Mouse (Mus musculus): ENCODE results near the gene Racgap1. TPM values are rescaled to one million over a fixed set of nuclear protein-coding genes. Genes with fewer than 3 reads are reported as not detected.

The Racgap1 gene
- total RNA-seq, 2 experiments from 2014 or later: 7.5 to 8.7 TPM

DNA sequence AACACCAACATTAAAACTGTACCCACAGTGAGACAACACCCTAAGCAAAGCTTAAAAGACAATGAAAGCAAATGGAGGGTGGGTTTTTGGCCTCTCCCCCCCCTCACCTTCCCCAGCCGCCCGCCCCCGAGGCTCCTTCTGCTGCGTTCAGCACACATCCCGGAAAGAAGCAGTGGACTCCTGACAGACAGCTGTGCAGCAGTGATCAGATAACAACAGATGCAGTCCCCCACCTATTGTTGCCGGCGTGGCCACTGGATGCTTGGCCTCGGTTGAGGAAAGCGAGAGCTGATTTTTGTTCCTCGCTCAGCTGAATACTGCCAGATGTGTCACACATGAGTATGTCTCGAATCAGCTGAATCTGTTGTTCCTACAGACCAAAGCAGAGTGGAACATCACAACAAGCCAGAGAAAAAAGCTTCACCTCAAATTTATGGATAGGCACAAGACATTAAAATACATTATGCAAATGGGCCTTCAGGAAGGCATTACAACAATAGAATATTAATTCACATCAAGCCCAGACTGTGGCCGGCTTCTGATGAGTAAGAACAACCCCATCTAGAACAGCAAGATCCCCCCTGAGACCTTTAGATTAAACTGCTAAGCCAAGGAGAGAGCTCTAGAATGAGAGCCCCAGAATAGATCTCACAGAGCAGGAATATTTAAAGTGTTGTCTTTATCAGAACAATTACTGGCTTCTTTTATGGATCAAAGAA is 13.9 kb downstream of the Racgap1 start:
- DNase-seq: no peak
- intact Hi-C loops (cut with DNase I; ENCODE audit: low total_unique reads): no loop called here

DNA sequence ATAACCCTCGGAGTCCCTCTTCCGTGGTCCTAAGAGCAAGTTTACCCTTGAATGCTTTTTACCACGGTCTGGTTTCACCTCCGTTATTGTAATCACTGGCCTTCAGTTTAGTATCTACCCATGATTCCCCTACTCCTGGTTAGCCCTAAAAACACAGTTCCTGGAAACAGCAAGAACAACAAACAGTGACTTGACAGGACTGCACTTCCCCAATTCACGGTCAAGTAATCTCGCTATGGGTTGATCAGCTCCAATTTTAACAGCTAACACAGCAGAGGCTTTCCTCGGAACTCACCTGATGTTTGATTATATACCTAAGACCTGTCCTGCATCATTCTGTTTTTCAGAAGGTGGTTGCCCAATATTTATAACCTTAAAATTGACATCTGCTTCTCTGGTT is 16.8 kb downstream of the Racgap1 start:
- intact Hi-C loops (cut with DNase I; ENCODE audit: low total_unique reads): no loop called here

DNA sequence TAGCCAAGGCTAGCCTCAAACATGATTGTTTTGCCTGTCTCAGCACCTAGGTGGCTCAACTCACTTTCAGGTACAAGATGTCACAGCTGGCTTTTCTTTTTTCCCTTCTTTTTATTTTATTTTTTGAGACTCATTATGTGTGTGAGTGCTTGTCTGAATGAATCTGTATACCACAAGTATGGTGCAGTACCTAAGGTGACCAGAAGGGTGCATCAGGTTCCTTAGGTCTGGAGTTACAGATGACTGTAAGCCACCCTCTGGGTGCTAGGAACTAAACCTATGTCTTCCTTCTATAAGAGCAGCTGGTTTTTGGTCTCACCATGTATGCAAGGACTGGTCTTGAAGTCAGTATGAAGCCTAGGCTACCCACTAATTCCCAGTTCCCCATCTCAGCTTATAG is 19.8 kb downstream of the Racgap1 start:
- DNase-seq: no peak
- intact Hi-C loops (cut with DNase I; ENCODE audit: low total_unique reads): no loop called here

More for the DNA sequence above, 16.8 kb downstream of the Racgap1 start:
- DNase-seq: no peak

DNA sequence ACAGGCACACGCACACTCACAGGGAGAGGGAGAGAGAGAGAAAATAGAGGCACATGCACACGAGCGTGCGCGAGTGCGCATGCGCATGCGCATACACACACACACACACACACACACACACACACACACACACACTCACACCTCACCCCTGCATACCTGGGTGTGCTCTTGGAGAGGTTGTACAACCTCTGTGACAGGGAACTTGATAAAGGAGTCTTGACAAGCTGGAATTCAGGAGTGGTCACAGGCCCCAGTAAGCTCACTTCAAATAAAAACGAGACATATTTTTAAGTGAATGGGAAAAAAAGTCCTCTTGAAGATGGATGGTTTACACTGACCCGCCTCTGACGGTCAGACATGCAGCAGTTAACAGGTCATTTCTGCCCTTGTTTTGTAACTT is 29.4 kb downstream of the Racgap1 start:
- DNase-seq: no peak
- intact Hi-C loops (cut with DNase I; ENCODE audit: low total_unique reads): no loop called here

DNA sequence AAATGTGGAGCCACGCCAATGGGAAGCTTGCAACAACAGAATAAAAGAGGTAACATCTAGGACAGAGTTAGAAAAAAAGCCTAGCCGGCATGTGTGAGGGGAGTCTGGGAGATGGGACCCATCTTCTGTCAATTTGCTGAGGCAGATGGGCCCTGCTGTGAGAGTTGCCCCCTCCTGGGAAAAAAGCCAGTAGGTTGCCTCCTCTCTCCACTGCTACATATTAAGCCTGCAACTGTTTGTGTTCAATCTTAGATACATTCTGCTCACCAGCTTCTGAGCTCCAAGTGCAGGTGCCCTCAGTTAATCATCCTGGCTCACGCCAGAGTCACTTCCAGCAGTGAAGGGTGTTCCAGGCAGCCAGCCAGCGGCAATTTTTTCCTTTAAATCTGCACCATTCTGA is 31.6 kb downstream of the Racgap1 start:
- no peak for DNase-seq
- intact Hi-C loops (cut with DNase I; ENCODE audit: low total_unique reads): no loop called here

DNA sequence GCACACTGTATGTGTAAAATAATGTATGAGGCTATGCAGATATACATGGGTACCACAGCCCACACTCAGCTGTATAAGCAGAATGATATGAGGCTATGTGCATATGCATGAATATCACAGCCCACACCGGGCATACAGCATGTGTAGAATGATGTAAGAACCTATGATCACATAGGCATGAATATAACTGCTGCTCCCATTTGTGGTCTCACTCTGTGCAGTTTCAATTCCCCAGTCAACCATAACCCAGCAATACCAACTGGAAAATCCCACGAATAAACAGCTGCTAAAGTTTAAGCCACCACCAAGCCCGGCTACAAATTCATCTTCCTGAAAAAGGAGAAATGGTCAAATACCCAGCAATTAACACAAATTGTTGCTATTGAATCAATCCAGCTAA is 32.9 kb downstream of the Racgap1 start:
- no peak for DNase-seq
- intact Hi-C loops (cut with DNase I; ENCODE audit: low total_unique reads): no loop called here

DNA sequence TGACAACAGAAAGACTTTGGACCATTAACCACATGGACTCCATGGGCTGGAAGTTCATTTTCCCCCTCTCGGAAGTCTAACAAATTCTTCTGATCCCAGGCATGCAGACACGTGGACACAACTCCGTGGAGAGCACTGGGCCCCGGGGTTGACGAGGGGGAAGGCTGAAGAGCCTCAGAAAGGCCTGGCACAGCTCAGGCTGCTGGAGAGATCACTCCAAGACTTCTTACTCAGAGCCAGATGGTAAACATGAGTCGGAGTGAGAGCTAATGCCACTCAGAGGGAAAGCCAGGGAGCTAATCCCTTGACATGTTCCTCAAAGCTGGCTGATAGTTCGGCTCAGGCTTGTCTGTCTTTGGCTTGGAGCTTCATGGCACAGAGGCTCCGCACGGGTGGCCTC is 36.2 kb downstream of the Racgap1 start:
- intact Hi-C loops (cut with DNase I; ENCODE audit: low total_unique reads): no loop called here
- no peak for DNase-seq

DNA sequence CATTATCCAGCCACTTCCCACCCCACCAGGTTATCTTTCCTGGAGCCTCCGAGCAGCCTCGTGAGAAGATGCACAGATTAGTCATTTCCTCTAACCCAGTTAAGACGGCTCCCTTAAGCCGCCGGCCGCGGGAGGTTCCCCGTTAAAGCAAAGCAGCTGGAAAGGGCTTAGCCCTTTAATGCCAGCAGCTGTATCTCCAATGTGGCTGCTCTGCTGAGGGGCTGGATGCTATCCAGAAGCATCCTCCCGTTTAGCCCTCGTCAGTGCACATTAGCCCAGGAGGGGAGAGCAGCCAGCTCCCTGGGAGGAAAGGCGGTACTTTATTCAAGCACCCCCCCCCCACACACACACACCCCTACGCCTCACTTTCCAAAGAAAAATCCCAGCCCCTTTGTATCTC is 36.7 kb downstream of the Racgap1 start:
- DNase-seq: peak; percentile 58

DNA sequence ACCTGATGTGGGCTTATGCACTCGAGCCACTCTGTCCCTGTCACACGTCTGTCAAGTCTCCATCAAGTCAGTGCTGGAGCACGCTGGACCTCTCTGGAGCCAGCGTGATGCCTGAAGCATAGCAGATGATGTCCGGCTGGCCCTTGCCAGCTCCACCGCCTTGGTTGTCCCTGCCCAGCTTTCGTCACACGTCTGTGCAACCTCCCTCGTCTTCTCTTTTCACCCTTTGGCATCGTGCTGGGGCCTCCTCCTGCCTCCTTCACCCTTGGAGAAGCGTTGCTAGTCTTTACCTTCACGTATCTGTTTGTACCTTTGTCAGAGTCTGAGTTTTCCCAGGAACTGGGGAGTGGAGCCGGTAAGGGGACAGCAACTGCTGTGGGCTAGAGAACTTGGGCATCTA is 37.2 kb downstream of the Racgap1 start:
- no peak for DNase-seq
- intact Hi-C loops (cut with DNase I; ENCODE audit: low total_unique reads): no loop called here

More for the DNA sequence above, 36.7 kb downstream of the Racgap1 start:
- intact Hi-C loops (cut with DNase I; ENCODE audit: low total_unique reads): no loop called here

DNA sequence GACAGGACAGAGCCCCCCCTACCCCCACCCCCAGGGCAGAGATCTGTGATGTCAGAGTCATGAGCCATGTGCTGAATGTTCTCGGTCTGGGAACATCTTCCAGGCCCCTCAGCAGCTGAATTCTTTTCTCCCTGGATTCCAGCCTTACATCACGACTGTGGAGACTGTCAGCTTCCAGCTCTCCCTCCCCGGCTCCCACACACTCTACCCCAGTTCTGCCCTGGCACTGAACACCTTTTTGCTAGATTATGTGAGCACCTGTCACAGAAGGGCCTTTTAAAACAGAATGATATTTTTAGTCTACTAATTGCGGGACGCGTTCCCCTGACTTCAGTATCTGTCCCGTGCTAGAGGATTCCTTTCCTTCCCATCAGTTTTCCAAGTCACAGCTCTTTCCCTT is 39.9 kb downstream of the Racgap1 start:
- intact Hi-C loops (cut with DNase I; ENCODE audit: low total_unique reads): no loop called here
- no peak for DNase-seq

DNA sequence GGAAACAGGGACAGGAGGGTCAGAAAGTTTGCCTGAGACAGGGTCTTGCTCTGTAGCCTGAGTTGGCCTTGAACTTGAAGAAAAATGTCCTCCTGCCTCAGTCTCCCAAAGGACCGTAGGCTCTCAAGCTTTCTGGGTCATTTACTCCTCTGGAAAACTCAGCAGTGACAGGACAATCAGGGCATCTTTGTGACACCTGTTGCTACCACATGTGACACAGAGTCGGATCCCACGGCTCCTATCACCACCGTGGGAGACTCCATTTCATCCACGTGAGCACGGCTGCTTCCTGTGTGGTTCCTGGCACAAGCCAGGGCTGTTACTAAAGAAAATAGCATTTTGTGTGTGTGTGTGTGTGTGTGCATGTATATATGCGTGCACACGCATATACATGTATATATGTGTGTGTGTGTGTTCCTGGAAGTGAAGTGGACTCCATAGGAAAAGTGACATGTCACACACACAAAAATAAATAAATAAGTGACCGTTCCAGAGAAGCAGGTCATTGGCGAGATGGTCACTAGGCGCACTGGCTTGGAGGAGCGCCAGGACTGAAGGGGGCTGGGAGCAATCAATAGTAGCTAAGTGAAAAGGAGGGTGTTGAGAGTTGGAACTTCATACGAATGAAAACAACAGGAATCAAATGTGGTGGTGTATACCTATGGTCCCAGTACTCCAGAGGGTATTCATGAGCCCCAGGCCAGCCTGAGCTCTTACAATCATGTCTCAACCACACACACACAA is 42.9 kb downstream of the Racgap1 start:
- DNase-seq: no peak
- intact Hi-C loops (cut with DNase I; ENCODE audit: low total_unique reads): no loop called here

DNA sequence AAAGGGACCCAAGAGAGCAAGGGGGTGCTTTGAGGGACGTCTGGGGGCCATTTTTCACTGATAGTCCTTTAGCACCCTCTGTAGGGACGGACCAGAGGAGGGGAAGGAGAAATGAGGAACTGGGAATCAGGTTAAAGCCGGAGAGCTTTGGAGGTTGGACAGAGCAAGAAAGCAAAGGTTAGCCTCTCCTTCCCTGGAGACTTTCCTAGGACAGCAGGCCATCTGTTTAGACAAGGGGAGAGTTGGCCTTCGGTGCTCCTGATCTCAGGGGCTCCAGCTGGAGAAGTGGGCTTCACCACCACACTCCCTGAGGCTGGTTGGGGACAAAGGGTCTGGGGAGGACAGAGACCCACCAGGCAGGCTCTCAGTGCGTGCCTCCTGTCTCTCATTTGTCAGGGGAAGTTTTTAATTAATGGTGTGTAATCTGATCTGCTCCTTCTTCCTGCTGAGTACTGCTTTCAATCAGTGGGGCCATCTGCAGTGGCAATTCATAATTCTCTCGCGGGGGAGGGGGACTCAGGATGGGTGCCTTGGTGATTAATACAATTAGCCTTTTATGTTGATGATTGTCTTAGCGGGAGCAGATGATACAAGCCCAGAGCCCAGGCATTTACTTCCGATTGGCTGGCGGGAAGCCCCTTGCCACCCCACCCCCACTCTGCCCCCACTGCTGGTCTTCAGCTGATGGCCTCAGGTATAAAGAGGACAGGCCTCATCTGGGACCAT is 43.9 kb downstream of the Racgap1 start:
- intact Hi-C loops (cut with DNase I; ENCODE audit: low total_unique reads): no loop called here
- DNase-seq: no peak

DNA sequence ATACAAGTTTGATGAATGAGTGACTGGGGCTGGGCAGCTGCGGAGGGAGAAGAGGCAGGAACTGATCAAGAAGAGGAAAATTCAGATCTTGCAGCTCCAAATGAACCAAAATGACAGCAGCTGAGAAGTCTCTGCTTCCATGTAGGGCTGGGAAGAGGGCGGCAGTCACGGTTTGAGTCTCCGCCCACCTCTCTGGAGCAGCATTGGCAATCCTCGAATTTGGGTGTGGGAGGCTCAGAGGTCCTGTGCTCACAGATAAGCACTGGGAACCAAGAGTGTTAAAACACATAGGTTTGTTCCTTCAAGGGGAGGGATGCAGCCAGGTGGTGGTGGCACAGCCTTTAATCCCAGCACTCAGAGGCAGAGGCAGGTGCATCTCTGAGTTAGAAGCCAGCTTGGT is 44.9 kb downstream of the Racgap1 start:
- no peak for DNase-seq

DNA sequence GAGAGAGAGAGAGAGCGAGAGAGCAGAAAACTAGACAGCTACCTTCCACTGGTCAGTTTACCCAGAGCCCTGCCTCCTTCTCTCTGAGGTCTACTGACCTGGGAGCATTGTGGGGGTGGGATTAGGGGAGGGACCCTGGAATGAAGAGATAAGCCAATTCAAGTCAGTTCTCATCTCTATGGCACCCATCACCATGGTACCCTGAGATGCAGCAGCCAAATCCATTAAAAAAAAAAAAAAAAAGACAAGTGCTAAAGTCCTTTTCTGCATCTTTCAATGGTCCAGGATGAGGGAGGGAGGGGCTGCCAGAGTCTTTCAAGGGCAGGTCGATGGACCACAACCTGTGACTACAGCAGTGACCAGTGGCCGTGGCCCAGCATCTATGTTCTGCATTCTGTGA is 45.9 kb downstream of the Racgap1 start:
- DNase-seq: no peak
- intact Hi-C loops (cut with DNase I; ENCODE audit: low total_unique reads): no loop called here

More for the DNA sequence above, 44.9 kb downstream of the Racgap1 start:
- intact Hi-C loops (cut with DNase I; ENCODE audit: low total_unique reads): no loop called here

DNA sequence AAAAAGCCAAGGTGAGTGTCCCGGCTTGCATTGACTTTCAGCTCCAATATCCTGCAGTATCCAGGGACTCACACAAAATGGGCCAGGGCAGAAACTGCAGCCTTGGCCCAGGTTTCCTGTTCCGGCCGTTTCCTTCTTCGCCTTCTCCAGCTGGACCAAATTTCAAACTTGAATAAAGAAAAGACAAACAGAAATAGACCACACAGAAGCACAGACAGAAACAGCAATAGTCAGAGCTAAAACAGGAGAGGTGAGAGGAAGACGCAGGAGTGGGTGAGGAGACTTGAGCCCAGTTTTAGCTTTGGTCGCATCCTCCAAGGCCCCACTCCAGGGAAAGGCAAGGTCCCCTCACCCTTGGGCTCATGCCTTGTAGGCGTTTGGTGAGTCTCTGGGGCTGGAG is 48.2 kb downstream of the Racgap1 start:
- intact Hi-C loops (cut with DNase I; ENCODE audit: low total_unique reads): no loop called here
- no peak for DNase-seq

DNA sequence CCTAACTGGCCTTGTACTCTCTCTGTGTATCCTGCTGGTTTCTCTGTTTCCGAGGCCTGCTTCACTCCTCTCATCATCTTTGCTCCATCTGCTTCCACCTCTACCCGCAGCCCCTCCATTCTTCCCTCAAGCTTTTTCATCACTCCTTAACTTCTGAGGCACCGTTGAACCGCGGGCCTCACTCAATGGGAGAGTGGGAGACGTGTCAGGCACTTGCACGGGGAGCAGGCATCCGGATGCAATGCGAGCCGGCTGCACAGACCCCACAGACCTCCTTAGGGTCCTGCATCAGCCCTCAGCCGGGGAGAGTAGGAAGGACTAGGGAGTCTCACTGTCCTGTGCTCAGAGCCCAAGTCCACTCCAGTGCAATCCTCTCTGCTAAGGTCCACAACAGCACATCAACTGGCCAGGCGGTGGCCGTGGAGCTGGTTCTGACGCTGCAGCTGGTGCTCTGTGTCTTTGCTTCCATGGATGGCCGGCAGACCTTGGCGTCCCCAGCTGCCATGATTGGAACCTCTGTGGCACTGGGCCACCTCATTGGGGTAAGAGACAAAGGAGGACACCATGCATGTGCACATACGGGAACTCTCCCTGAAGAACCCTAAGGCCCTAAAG is 49.1 kb downstream of the Racgap1 start:
- intact Hi-C loops (cut with DNase I; ENCODE audit: low total_unique reads): no loop called here
- DNase-seq: no peak

DNA sequence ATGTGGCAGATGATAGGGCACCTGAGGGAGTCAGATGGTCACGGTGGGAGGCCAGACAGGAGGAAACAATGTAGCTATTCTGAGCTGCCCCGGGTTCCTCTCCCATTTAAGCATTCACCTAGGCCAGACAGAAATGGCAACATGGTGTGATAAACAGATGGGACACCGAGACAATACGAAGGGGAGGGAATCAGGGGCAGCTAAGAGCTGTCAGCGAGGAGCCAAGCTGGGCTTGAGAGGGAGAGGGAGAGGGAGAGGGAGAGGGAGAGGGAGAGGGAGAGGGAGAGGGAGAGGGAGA is 49.7 kb downstream of the Racgap1 start:
- intact Hi-C loops (cut with DNase I; ENCODE audit: low total_unique reads): no loop called here
- no peak for DNase-seq

DNA sequence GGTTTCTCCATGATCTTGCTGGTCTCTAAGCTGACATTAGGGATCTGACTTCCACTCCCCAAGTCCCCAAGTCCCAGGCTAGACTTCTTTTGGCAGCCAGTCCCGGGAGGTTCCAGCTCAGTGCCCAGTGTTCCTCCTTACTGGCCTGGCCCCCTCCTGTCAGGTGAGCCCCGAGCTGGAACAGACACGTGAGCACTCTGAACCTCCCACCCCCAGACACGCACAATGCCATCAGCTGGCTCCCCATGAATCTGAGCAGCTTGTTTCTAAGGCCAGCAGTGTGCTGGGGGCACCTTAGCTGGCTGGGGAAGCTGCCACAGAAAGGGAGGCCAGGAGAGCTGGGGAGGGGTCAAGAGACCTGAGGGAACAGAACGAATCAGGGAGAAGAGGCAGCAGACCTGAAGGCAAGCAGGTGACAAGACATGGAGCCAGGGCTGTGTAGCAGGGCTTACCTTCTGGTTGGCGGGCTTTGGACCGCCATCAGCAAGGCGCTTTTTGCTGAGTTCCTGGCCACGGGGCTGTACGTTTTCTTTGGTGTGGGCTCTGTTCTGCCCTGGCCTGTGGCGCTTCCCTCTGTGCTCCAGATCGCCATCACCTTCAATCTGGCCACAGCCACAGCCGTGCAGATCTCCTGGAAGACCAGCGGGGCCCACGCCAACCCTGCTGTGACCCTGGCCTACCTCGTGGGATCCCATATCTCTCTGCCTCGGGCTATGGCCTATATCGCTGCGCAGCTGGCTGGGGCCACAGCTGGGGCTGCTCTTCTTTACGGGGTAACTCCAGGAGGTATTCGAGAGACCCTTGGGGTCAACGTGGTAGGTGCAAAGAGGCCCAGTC is 50.3 kb downstream of the Racgap1 start, which contains the start of gene Aqp6:
Gene Aqp6, plus strand, starts transcription at position 415 of the 837 bp plus-strand sequence.
- intact Hi-C loops (cut with DNase I; ENCODE audit: low total_unique reads): no loop called here

More for the DNA sequence above, 50.3 kb downstream of the Racgap1 start, which contains the start of gene Aqp6:
- DNase-seq: no peak
